17 mouse cellular contexts compared by ENCODE assay signal in genomic region chr10:119634544-119634943, GRCm38 (mm10).
DNase-seq lines count a peak whose midpoint lies in the region; TF ChIP-seq lines count a peak whose summit lies in the region.
"Had no signal": no experiment of that assay in that cellular context is flagged by ENCODE, and none has a peak within 500 bp of the region (broad histone marks: within the 10 kb centered on the region; RNA-seq: fewer than 3 reads in every experiment).

No protein-coding gene starts in this region.

- WGBS in lung, adult 2 months = 35% methylated on average over 6 of the region's 6 CpGs

- DNase-seq in embryo, embryonic 10 days (ENCODE audit: low spot score) = peak; percentile 27
- no peak for DNase-seq in embryo, embryonic 11 days
- DNase-seq in lung, adult 2 months = peak; percentile 5
- no peak for DNase-seq in lung, adult 18-20 months
- DNase-seq in lung, postnatal 14 days = peak; percentile 12
- no peak for DNase-seq in Muller cell, postnatal 12 days (ENCODE audit: inconsistent ontology term)
- no peak for DNase-seq in spleen, adult 12 weeks (ENCODE audit: low spot score)
- no peak for DNase-seq in adrenal gland, adult 2 months
- DNase-seq: cerebellum, postnatal 10 days; retina, postnatal 1 day; spleen, adult 18-20 months; thymus, adult 2 months had no signal

- H3K4me1 ChIP-seq in lung, adult 2 months (ENCODE audit: control insufficient read depth, insufficient read depth, low read length) = no peaks in the 10 kb centered on the region
- H3K4me1 ChIP-seq: hindbrain, embryonic 10.5 days; liver, embryonic 15.5 days had no signal

- no peak for TF ChIP-seq CTCF in lung, adult 2 months (IDR thresholded peaks at IDR 0.05; ENCODE audit: insufficient read depth, low read length)

- TF ChIP-seq POLR2A in lung, adult 2 months (IDR thresholded peaks at IDR 0.05; ENCODE audit: borderline replicate concordance, extremely low read depth, low read depth, low read length) = no peak

- H3K4me3 ChIP-seq in lung, adult 2 months (replicated peaks; ENCODE audit: extremely low read depth, low read depth, low read length) = no peak overlapping the region
- H3K4me3 ChIP-seq: hindbrain, embryonic 10.5 days; kidney, embryonic 15.5 days; left cerebral cortex, adult 2 months; liver, embryonic 15.5 days; neural tube, embryonic 13.5 days had no signal

Comparison
In these comparisons a context has a peak if more than half of its experiments do, and no peak if none do; other contexts are left out.
1. DNase-seq: peak in embryo, embryonic 10 days (single experiment), lung, adult 2 months (single experiment) and lung, postnatal 14 days (single experiment); none in embryo, embryonic 11 days (single experiment), lung, adult 18-20 months (0 of 2), Muller cell, postnatal 12 days (single experiment), spleen, adult 12 weeks (single experiment) and adrenal gland, adult 2 months (single experiment).